Mouse (Mus musculus): ENCODE data around the gene Bcor. TPM values are rescaled to one million over a fixed set of nuclear protein-coding genes. Genes with fewer than 3 reads are reported as not detected.

The Bcor gene
- polyA plus RNA-seq, 1 experiment from 2014 or later, result 24.6 TPM

- Histone ChIP-seq H3K4me1 (replicated peaks; ENCODE audit: control insufficient read depth, insufficient read depth, low read length) (no peaks in the 10 kb centered on the region), H3K4me2 (replicated peaks; ENCODE audit: low read depth, low read length) (no peak overlapping the region), H3K4me3 (ENCODE audit: low read depth, low read length) (no peak overlapping the region), H3K9me3 (ENCODE audit: control insufficient read depth, low read length) (no peaks in the 10 kb centered on the region), H3K9ac (ENCODE audit: low read depth, low read length) (no peak overlapping the region), H3K36me3 (ENCODE audit: control insufficient read depth, insufficient read depth, low read length) (no peaks in the 10 kb centered on the region), H3K27ac (ENCODE audit: low read depth, low read length) (no peak overlapping the region), H3K27me3 (ENCODE audit: control insufficient read depth, insufficient read depth, low read length) (peaks cover 4% of the 10 kb centered on the region)
- WGBS, result 90% methylated on average over 12 of the region's 12 CpGs
- no peak for DNase-seq (ENCODE audit: low spot score)
- no peak for ATAC-seq (ENCODE audit: low FRiP score)
These were observed 63.2 kb downstream of the Bcor start for GRCm38 (mm10) chrX:12096783-12097526.

GRCm38 (mm10) chrX:12093371-12093770 is 66.8 kb downstream of the Bcor start:
- no peak for DNase-seq (ENCODE audit: low spot score)
- ATAC-seq (ENCODE audit: low FRiP score), result no peak
- H3K36me3 ChIP-seq (ENCODE audit: control insufficient read depth, insufficient read depth, low read length), result no peaks in the 10 kb centered on the region
- 92% methylated on average over 4 of the region's 4 CpGs for WGBS
- no peak overlapping the region for H3K27ac ChIP-seq (ENCODE audit: low read depth, low read length)
- no peak overlapping the region for H3K9ac ChIP-seq (ENCODE audit: low read depth, low read length)
- H3K9me3 ChIP-seq (ENCODE audit: control insufficient read depth, low read length), result no peaks in the 10 kb centered on the region
- H3K4me2 ChIP-seq (replicated peaks; ENCODE audit: low read depth, low read length), result no peak overlapping the region
- H3K27me3 ChIP-seq (ENCODE audit: control insufficient read depth, insufficient read depth, low read length), result peaks cover 35% of the 10 kb centered on the region
- H3K4me3 ChIP-seq (ENCODE audit: low read depth, low read length), result no peak overlapping the region
- H3K4me1 ChIP-seq (replicated peaks; ENCODE audit: control insufficient read depth, insufficient read depth, low read length), result no peaks in the 10 kb centered on the region; the same call in 1 of the 2 replicates

GRCm38 (mm10) chrX:12091431-12092061 is 68.6 kb downstream of the Bcor start:
- Histone ChIP-seq H3K9ac (ENCODE audit: low read depth, low read length) (peak overlapping the region; percentile 68), H3K27me3 (ENCODE audit: control insufficient read depth, insufficient read depth, low read length) (peaks cover 53% of the 10 kb centered on the region), H3K27ac (ENCODE audit: low read depth, low read length) (peak overlapping the region; percentile 94), H3K36me3 (ENCODE audit: control insufficient read depth, insufficient read depth, low read length) (no peaks in the 10 kb centered on the region), H3K4me2 (replicated peaks; ENCODE audit: low read depth, low read length) (peak overlapping the region; percentile 92), H3K4me3 (ENCODE audit: low read depth, low read length) (peak overlapping the region; percentile 47), H3K9me3 (ENCODE audit: control insufficient read depth, low read length) (no peaks in the 10 kb centered on the region), H3K4me1 (replicated peaks; ENCODE audit: control insufficient read depth, insufficient read depth, low read length) (no peaks in the 10 kb centered on the region; the same call in 1 of the 2 replicates)
- ATAC-seq (ENCODE audit: low FRiP score) (no peak), DNase-seq (ENCODE audit: low spot score) (peak; percentile 47)
- 0% methylated on average over 11 of the region's 56 CpGs for WGBS

GRCm38 (mm10) chrX:12090871-12091404 is 69.2 kb downstream of the Bcor start:
- Histone ChIP-seq H3K4me3 (ENCODE audit: low read depth, low read length) (peak overlapping the region; percentile 47), H3K9me3 (ENCODE audit: control insufficient read depth, low read length) (no peaks in the 10 kb centered on the region), H3K36me3 (ENCODE audit: control insufficient read depth, insufficient read depth, low read length) (no peaks in the 10 kb centered on the region), H3K9ac (ENCODE audit: low read depth, low read length) (peak overlapping the region; percentile 68; the same call in 1 of the 2 replicates), H3K4me1 (replicated peaks; ENCODE audit: control insufficient read depth, insufficient read depth, low read length) (no peaks in the 10 kb centered on the region; the same call in 1 of the 2 replicates), H3K4me2 (replicated peaks; ENCODE audit: low read depth, low read length) (peak overlapping the region; percentile 92), H3K27me3 (ENCODE audit: control insufficient read depth, insufficient read depth, low read length) (peaks cover 57% of the 10 kb centered on the region), H3K27ac (ENCODE audit: low read depth, low read length) (peak overlapping the region; percentile 94)
- ATAC-seq (ENCODE audit: low FRiP score), result peak; percentile 50
- WGBS, result 6% methylated on average over 13 of the region's 47 CpGs
- DNase-seq (ENCODE audit: low spot score), result no peak

GRCm38 (mm10) chrX:12090151-12090870 is 69.8 kb downstream of the Bcor start:
- ATAC-seq (ENCODE audit: low FRiP score) (peak; percentile 27), DNase-seq (ENCODE audit: low spot score) (peak; percentile 66)
- H3K36me3 ChIP-seq (ENCODE audit: control insufficient read depth, insufficient read depth, low read length), result no peaks in the 10 kb centered on the region
- peak overlapping the region; percentile 5; the same call in 1 of the 2 replicates for H3K9ac ChIP-seq (ENCODE audit: low read depth, low read length)
- H3K27ac ChIP-seq (ENCODE audit: low read depth, low read length), result peak overlapping the region; percentile 94
- no peaks in the 10 kb centered on the region for H3K9me3 ChIP-seq (ENCODE audit: control insufficient read depth, low read length)
- peaks cover 62% of the 10 kb centered on the region for H3K27me3 ChIP-seq (ENCODE audit: control insufficient read depth, insufficient read depth, low read length)
- H3K4me2 ChIP-seq (replicated peaks; ENCODE audit: low read depth, low read length), result peak overlapping the region; percentile 92
- H3K4me3 ChIP-seq (ENCODE audit: low read depth, low read length), result no peak overlapping the region
- no peaks in the 10 kb centered on the region; the same call in 1 of the 2 replicates for H3K4me1 ChIP-seq (replicated peaks; ENCODE audit: control insufficient read depth, insufficient read depth, low read length)
- 3% methylated on average over 30 of the region's 37 CpGs for WGBS

- Histone ChIP-seq H3K9me3 (ENCODE audit: control insufficient read depth, low read length) (no peaks in the 10 kb centered on the region), H3K36me3 (ENCODE audit: control insufficient read depth, insufficient read depth, low read length) (no peaks in the 10 kb centered on the region), H3K27ac (ENCODE audit: low read depth, low read length) (peak overlapping the region; percentile 94), H3K4me2 (replicated peaks; ENCODE audit: low read depth, low read length) (peak overlapping the region; percentile 92), H3K4me1 (replicated peaks; ENCODE audit: control insufficient read depth, insufficient read depth, low read length) (no peaks in the 10 kb centered on the region; the same call in 1 of the 2 replicates), H3K4me3 (ENCODE audit: low read depth, low read length) (no peak overlapping the region), H3K9ac (ENCODE audit: low read depth, low read length) (no peak overlapping the region; the same call in 1 of the 2 replicates), H3K27me3 (ENCODE audit: control insufficient read depth, insufficient read depth, low read length) (peaks cover 69% of the 10 kb centered on the region)
- ATAC-seq (ENCODE audit: low FRiP score), result peak; percentile 42
- DNase-seq (ENCODE audit: low spot score), result peak; percentile 63
- WGBS, result 4% methylated on average over 49 of the region's 52 CpGs
These were observed 70.6 kb downstream of the Bcor start for GRCm38 (mm10) chrX:12089353-12090081.

- Histone ChIP-seq H3K4me3 (ENCODE audit: low read depth, low read length) (peak overlapping the region; percentile 43; the same call in 1 of the 2 replicates), H3K9me3 (ENCODE audit: control insufficient read depth, low read length) (no peaks in the 10 kb centered on the region), H3K4me1 (replicated peaks; ENCODE audit: control insufficient read depth, insufficient read depth, low read length) (no peaks in the 10 kb centered on the region; the same call in 1 of the 2 replicates), H3K27ac (ENCODE audit: low read depth, low read length) (peak overlapping the region; percentile 94), H3K4me2 (replicated peaks; ENCODE audit: low read depth, low read length) (peak overlapping the region; percentile 92), H3K9ac (ENCODE audit: low read depth, low read length) (no peak overlapping the region; the same call in 1 of the 2 replicates), H3K36me3 (ENCODE audit: control insufficient read depth, insufficient read depth, low read length) (no peaks in the 10 kb centered on the region), H3K27me3 (ENCODE audit: control insufficient read depth, insufficient read depth, low read length) (peaks cover 71% of the 10 kb centered on the region)
- ATAC-seq (ENCODE audit: low FRiP score), result no peak
- WGBS, result 3% methylated on average over 13 of the region's 13 CpGs
- DNase-seq (ENCODE audit: low spot score), result no peak
These were observed 71.2 kb downstream of the Bcor start for GRCm38 (mm10) chrX:12089027-12089340.
